Mouse (Mus musculus) limb, embryonic 12.5 days (tissue): ENCODE results near the gene Brca1. TPM values are rescaled to one million over a fixed set of nuclear protein-coding genes. Genes with fewer than 3 reads are reported as not detected.
"Not testable (repeated sequence)": the region's sequence is repeated elsewhere in the genome, so short reads cannot be mapped to it uniquely, and the experiment has no call there.

Experiments
- ATAC-seq: fragments of 200-750 bp; cut with Nextera tagmentation; 2 replicates; pipeline ENCODE4 v1.8.0; 2017; ENCODE audit warnings: low read depth, moderate TSS enrichment; ENCODE audit not compliant: insufficient number of reproducible peaks, insufficient read depth, low FRiP score, low TSS enrichment
- H3K27ac ChIP-seq: fragments of 300-500 bp; sonication (generic); 2 replicates; pipeline ENCODE4 v1.5.1; 2016; ENCODE audit warnings: mild to moderate bottlenecking, moderate library complexity
- H3K27me3 ChIP-seq: fragments of 300-500 bp; sonication (generic); 2 replicates; pipeline ENCODE4 v1.6.1; 2016; ENCODE audit warnings: mild to moderate bottlenecking, moderate library complexity
- H3K36me3 ChIP-seq: fragments of 300-500 bp; sonication (generic); 2 replicates; pipeline ENCODE4 v1.6.1; 2016; ENCODE audit warnings: mild to moderate bottlenecking, moderate library complexity
- H3K4me1 ChIP-seq: fragments of 300-500 bp; sonication (generic); replicated peaks from 2 replicates; pipeline ENCODE4 v1.6.1; 2016
- H3K4me2 ChIP-seq: fragments of 300-500 bp; sonication (generic); 2 replicates; pipeline ENCODE4 v1.6.1; 2016; ENCODE audit warnings: mild to moderate bottlenecking, moderate library complexity
- H3K4me3 ChIP-seq: fragments of 300-500 bp; sonication (generic); replicated peaks from 2 replicates; pipeline ENCODE4 v1.5.1; 2016; ENCODE audit warnings: mild to moderate bottlenecking
- H3K9ac ChIP-seq: fragments of 300-500 bp; sonication (generic); replicated peaks from 2 replicates; pipeline ENCODE4 v1.6.1; 2016; ENCODE audit warnings: mild to moderate bottlenecking, moderate library complexity
- H3K9me3 ChIP-seq: fragments of 300-500 bp; sonication (generic); 2 replicates; pipeline ENCODE4 v1.6.1; 2016; ENCODE audit warnings: mild to moderate bottlenecking, moderate library complexity
- WGBS: fragments of 180-500 bp; shearing (Covaris S2); methylation state at CpG from one replicate; pipeline ENCODE4 v1.1.7; 2016; 5-methylcytosine and 5-hydroxymethylcytosine counted together
- polyA plus RNA-seq: library from polyadenylated mRNA; unstranded; fragments of >200 nt; fragmentation: Nextera tagmentation; extraction: Ambion mirVana; gene quantifications from 2 replicates; pipeline ENCODE4 v1.2.1, GENCODE M21; 2016

Gene Brca1
- polyA plus RNA-seq, 1 experiment from 2014 or later: 19.0 TPM

GRCm38 (mm10) chr11:101470206-101470605, 81.5 kb downstream of the Brca1 start:
- H3K27ac ChIP-seq: no peak overlapping the region
- no peak overlapping the region for H3K4me2 ChIP-seq
- 68% methylated on average over 7 of the region's 7 CpGs for WGBS
- no peak for ATAC-seq
- H3K27me3 ChIP-seq: peaks cover 26% of the 10 kb centered on the region
- no peaks in the 10 kb centered on the region for H3K9me3 ChIP-seq
- no peak overlapping the region for H3K9ac ChIP-seq
- 0 out of 2 replicates have a peak, but pooled peaks cover 3% of the 10 kb centered on the region for H3K36me3 ChIP-seq
- no peak overlapping the region for H3K4me3 ChIP-seq
- peaks cover 18% of the 10 kb centered on the region for H3K4me1 ChIP-seq

GRCm38 (mm10) chr11:101469155-101469554, 82.6 kb downstream of the Brca1 start:
- no peaks in the 10 kb centered on the region for H3K9me3 ChIP-seq
- peaks cover 28% of the 10 kb centered on the region for H3K4me1 ChIP-seq
- H3K27ac ChIP-seq: no peak overlapping the region
- 60% methylated on average over 4 of the region's 4 CpGs for WGBS
- H3K9ac ChIP-seq: no peak overlapping the region
- 0 out of 2 replicates have a peak, but pooled peaks cover 3% of the 10 kb centered on the region for H3K36me3 ChIP-seq
- no peak for ATAC-seq
- peak overlapping the region; percentile 92 for H3K4me2 ChIP-seq
- peaks cover 26% of the 10 kb centered on the region for H3K27me3 ChIP-seq
- peak overlapping the region; percentile 76 for H3K4me3 ChIP-seq

GRCm38 (mm10) chr11:101468731-101469130, 83.0 kb downstream of the Brca1 start:
- no peak for ATAC-seq
- peak overlapping the region; percentile 76 for H3K4me3 ChIP-seq
- H3K27ac ChIP-seq: no peak overlapping the region
- no peaks in the 10 kb centered on the region for H3K9me3 ChIP-seq
- peaks cover 32% of the 10 kb centered on the region for H3K4me1 ChIP-seq
- H3K27me3 ChIP-seq: peaks cover 26% of the 10 kb centered on the region
- WGBS: 6% methylated on average over 13 of the region's 13 CpGs
- peak overlapping the region; percentile 69 for H3K9ac ChIP-seq
- peak overlapping the region; percentile 92 for H3K4me2 ChIP-seq
- H3K36me3 ChIP-seq: 0 out of 2 replicates have a peak, but pooled peaks cover 3% of the 10 kb centered on the region

- Histone ChIP-seq H3K9ac (peak overlapping the region; percentile 69), H3K36me3 (0 out of 2 replicates have a peak, but pooled peaks cover 3% of the 10 kb centered on the region), H3K27ac (peak overlapping the region; percentile 23; the same call in 1 of the 2 replicates), H3K4me1 (peaks cover 37% of the 10 kb centered on the region), H3K27me3 (peaks cover 26% of the 10 kb centered on the region), H3K4me2 (peak overlapping the region; percentile 92), H3K4me3 (peak overlapping the region; percentile 76), H3K9me3 (no peaks in the 10 kb centered on the region)
- ATAC-seq: peak; percentile 7
- under 1% methylated on average over 29 of the region's 31 CpGs for WGBS
Measured at GRCm38 (mm10) chr11:101468263-101468688, 83.5 kb downstream of the Brca1 start.

- Histone ChIP-seq H3K4me1 (peaks cover 43% of the 10 kb centered on the region), H3K4me2 (peak overlapping the region; percentile 92), H3K9ac (peak overlapping the region; percentile 69), H3K27me3 (peaks cover 26% of the 10 kb centered on the region), H3K36me3 (0 out of 2 replicates have a peak, but pooled peaks cover 3% of the 10 kb centered on the region), H3K9me3 (no peaks in the 10 kb centered on the region), H3K27ac (peak overlapping the region; percentile 23; the same call in 1 of the 2 replicates), H3K4me3 (peak overlapping the region; percentile 76)
- peak; percentile 58 for ATAC-seq
- under 1% methylated on average over 53 of the region's 54 CpGs for WGBS
Measured at GRCm38 (mm10) chr11:101467477-101468262, 84.1 kb downstream of the Brca1 start.

GRCm38 (mm10) chr11:101466552-101466950, 85.2 kb downstream of the Brca1 start:
- not testable (repeated sequence) for ATAC-seq
- H3K4me1 ChIP-seq: peaks cover 48% of the 10 kb centered on the region

GRCm38 (mm10) chr11:101465869-101466551, 85.7 kb downstream of the Brca1 start, which contains the start of gene Vat1:
Vat1 (minus strand) TSS chr11:101466230.
- H3K9me3 ChIP-seq: no peaks in the 10 kb centered on the region
- H3K4me2 ChIP-seq: peak within 1 kb of the TSS; percentile 94
- peak within 1 kb of the TSS; percentile 84 for H3K27ac ChIP-seq
- H3K4me1 ChIP-seq: peaks cover 48% of the 10 kb centered on the region
- peak within 1 kb of the TSS; percentile 83 for H3K4me3 ChIP-seq
- 2% methylated on average over 60 of the region's 60 CpGs for WGBS
- H3K9ac ChIP-seq: peak within 1 kb of the TSS; percentile 71
- peaks cover 22% of the 10 kb centered on the region; the same call in 1 of the 2 replicates for H3K27me3 ChIP-seq
- peak; percentile 60 for ATAC-seq
- H3K36me3 ChIP-seq: peaks cover 16% of the 10 kb centered on the region; the same call in 1 of the 2 replicates

More at GRCm38 (mm10) chr11:101466552-101466950, 85.2 kb downstream of the Brca1 start:
- 58% methylated on average over 5 of the region's 5 CpGs for WGBS
- H3K9me3 ChIP-seq, H3K27ac ChIP-seq, H3K9ac ChIP-seq: not testable (repeated sequence)
- Histone ChIP-seq H3K27me3 (peaks cover 22% of the 10 kb centered on the region; the same call in 1 of the 2 replicates), H3K36me3 (peaks cover 13% of the 10 kb centered on the region; the same call in 1 of the 2 replicates), H3K4me3 (peak overlapping the region; percentile 83; the same call in 1 of the 2 replicates), H3K4me2 (peak overlapping the region; percentile 94)

GRCm38 (mm10) chr11:101465101-101465868, 86.5 kb downstream of the Brca1 start:
- peaks cover 19% of the 10 kb centered on the region for H3K36me3 ChIP-seq
- H3K27me3 ChIP-seq: peaks cover 18% of the 10 kb centered on the region; the same call in 1 of the 2 replicates
- no peaks in the 10 kb centered on the region for H3K9me3 ChIP-seq
- WGBS: under 1% methylated on average over 51 of the region's 51 CpGs
- peak overlapping the region; percentile 83 for H3K4me3 ChIP-seq
- H3K4me2 ChIP-seq: peak overlapping the region; percentile 94
- peak overlapping the region; percentile 84 for H3K27ac ChIP-seq
- peak overlapping the region; percentile 71 for H3K9ac ChIP-seq
- peak; percentile 12; the same call in 1 of the 2 replicates for ATAC-seq
- peaks cover 48% of the 10 kb centered on the region for H3K4me1 ChIP-seq

- Histone ChIP-seq H3K9ac (peak within 1 kb of the TSS; percentile 71), H3K4me1 (peaks cover 48% of the 10 kb centered on the region), H3K9me3 (no peaks in the 10 kb centered on the region), H3K27me3 (peaks cover 12% of the 10 kb centered on the region; the same call in 1 of the 2 replicates), H3K4me2 (peak within 1 kb of the TSS; percentile 94), H3K4me3 (peak within 1 kb of the TSS; percentile 83), H3K27ac (peak within 1 kb of the TSS; percentile 84), H3K36me3 (peaks cover 27% of the 10 kb centered on the region)
- WGBS: 6% methylated on average over 12 of the region's 12 CpGs
- no peak for ATAC-seq
Measured at GRCm38 (mm10) chr11:101464211-101465100, 87.3 kb downstream of the Brca1 start, which contains the start of gene Rnd2. Rnd2 (plus strand) TSS chr11:101464999.
